ENCODE assay signal across 8 mouse cellular contexts in genomic region chr4:136928928-136929327, GRCm38 (mm10). TPM values are rescaled to one million over a fixed set of nuclear protein-coding genes. Genes with fewer than 3 reads are reported as not detected.
A peak's percentile ranks its signal among the peaks of the same experiment; 100 is the strongest.
DNase-seq lines count a peak whose midpoint lies in the region; ATAC-seq and TF ChIP-seq lines count a peak whose summit lies in the region.

No protein-coding gene starts in this region.

- H3K36me3 ChIP-seq in hindbrain, embryonic 10.5 days = no peaks in the 10 kb centered on the region
- peaks cover 6% of the 10 kb centered on the region; the same call in 1 of the 2 replicates for H3K36me3 ChIP-seq in hindbrain, embryonic 14.5 days (replicated peaks; ENCODE audit: control insufficient read depth, insufficient read depth)
- H3K36me3 ChIP-seq in small intestine, adult 2 months (ENCODE audit: control insufficient read depth, insufficient read depth, low read length) = no peaks in the 10 kb centered on the region

- WGBS in hindbrain, embryonic 10.5 days = 5% methylated on average over 5 of the region's 5 CpGs
- WGBS in hindbrain, embryonic 14.5 days = 8% methylated on average over 5 of the region's 5 CpGs
- WGBS in small intestine, adult 2 months = 12% methylated on average over 5 of the region's 5 CpGs

- peaks cover 17% of the 10 kb centered on the region for H3K4me1 ChIP-seq in hindbrain, embryonic 10.5 days (replicated peaks)
- H3K4me1 ChIP-seq in hindbrain, embryonic 14.5 days (replicated peaks; ENCODE audit: control insufficient read depth, insufficient read depth, low read length) = peaks cover 9% of the 10 kb centered on the region; the same call in 1 of the 2 replicates
- no peaks in the 10 kb centered on the region for H3K4me1 ChIP-seq in small intestine, adult 2 months (ENCODE audit: control insufficient read depth, insufficient read depth, insufficient read length, low read length)

- ATAC-seq in hindbrain, embryonic 14.5 days (ENCODE audit: low FRiP score) = no peak
- ATAC-seq in inflammation-experienced regulatory T-cells, adult 6 months = no peak

- H3K27me3 ChIP-seq in hindbrain, embryonic 10.5 days (ENCODE audit: insufficient read depth, poor library complexity, severe bottlenecking) = peaks cover 73% of the 10 kb centered on the region
- peaks cover 23% of the 10 kb centered on the region for H3K27me3 ChIP-seq in hindbrain, embryonic 14.5 days (ENCODE audit: control insufficient read depth, insufficient read depth, low read length)
- no peaks in the 10 kb centered on the region for H3K27me3 ChIP-seq in small intestine, adult 2 months (ENCODE audit: control insufficient read depth, insufficient read depth, low read length)

- H3K9ac ChIP-seq in hindbrain, embryonic 14.5 days = no peak overlapping the region

- TF ChIP-seq CTCF in small intestine, adult 2 months (IDR thresholded peaks at IDR 0.05; ENCODE audit: extremely low read depth, insufficient read length, insufficient replicate concordance, low read depth, low read length) = peak; percentile 39; the same call in 1 of the 2 replicates

- DNase-seq in hindbrain, embryonic 10.5 days (ENCODE audit: low spot score) = peak; percentile 44
- DNase-seq in hindbrain, embryonic 14.5 days (ENCODE audit: low spot score) = no peak
- DNase-seq in B cell, adult 2 months = peak; percentile 17 to 19
- peak; percentile 74 for DNase-seq in ZHBTc4 (ENCODE audit: low read depth, low spot score)
- DNase-seq in forelimb bud, embryonic 11.5 days (ENCODE audit: low read depth, low spot score) = peak; percentile 73
- no peak for DNase-seq in frontal cortex, postnatal 14 days (ENCODE audit: low spot score in 2 of 2)

- H3K4me2 ChIP-seq in hindbrain, embryonic 14.5 days (replicated peaks) = no peak overlapping the region

- TF ChIP-seq POLR2A in small intestine, adult 2 months (IDR thresholded peaks at IDR 0.05; ENCODE audit: low read depth, low read length) = no peak

- no peaks in the 10 kb centered on the region for H3K9me3 ChIP-seq in hindbrain, embryonic 10.5 days
- no peaks in the 10 kb centered on the region for H3K9me3 ChIP-seq in hindbrain, embryonic 14.5 days (ENCODE audit: control insufficient read depth, low read length)

- no peak overlapping the region for H3K4me3 ChIP-seq in hindbrain, embryonic 10.5 days
- no peak overlapping the region for H3K4me3 ChIP-seq in hindbrain, embryonic 14.5 days (replicated peaks; ENCODE audit: low read length)
- H3K4me3 ChIP-seq in small intestine, adult 2 months (ENCODE audit: low read depth, low read length) = no peak overlapping the region

- H3K27ac ChIP-seq in hindbrain, embryonic 10.5 days = peak overlapping the region; percentile 19; the same call in 1 of the 2 replicates
- no peak overlapping the region for H3K27ac ChIP-seq in hindbrain, embryonic 14.5 days
- no peak overlapping the region for H3K27ac ChIP-seq in small intestine, adult 2 months (ENCODE audit: insufficient read depth, low read depth, low read length)

RNA-seq across cellular contexts. Expression of gene Epha8, which starts 27.7 kb away (rescaled TPM):
- polyA plus RNA-seq in hindbrain, embryonic 10.5 days (2016; fragmentation: Nextera tagmentation; extraction: Ambion mirVana) = 2.4 and 4.6 TPM in 2 replicates
- 13.8 and 15.5 TPM in 2 replicates for polyA plus RNA-seq in hindbrain, embryonic 14.5 days (2014; fragmentation: Nextera tagmentation; extraction: Ambion mirVana)
- polyA plus RNA-seq in small intestine, adult 2 months (2012; rRNA removed) = 0.14 and 0.15 TPM in 2 replicates
- polyA plus RNA-seq in inflammation-experienced regulatory T-cells, adult 6 months (2017; shearing (Covaris generic)) = under 1 TPM in 2 of 3 experiments, not detected in 1; 0.21 to 0.34 TPM

RNA-seq across cellular contexts. Expression of gene C1qa, which starts 30.3 kb away (rescaled TPM):
- polyA plus RNA-seq in hindbrain, embryonic 10.5 days (2016; fragmentation: Nextera tagmentation; extraction: Ambion mirVana) = 4.8 and 10.8 TPM in 2 replicates
- 29.9 and 33.4 TPM in 2 replicates for polyA plus RNA-seq in hindbrain, embryonic 14.5 days (2014; fragmentation: Nextera tagmentation; extraction: Ambion mirVana)
- 35.1 and 55.8 TPM in 2 replicates for polyA plus RNA-seq in small intestine, adult 2 months (2012; rRNA removed)
- under 1 TPM in 1 of 3 experiments, not detected in 2; 0.93 TPM for polyA plus RNA-seq in inflammation-experienced regulatory T-cells, adult 6 months (2017; shearing (Covaris generic))

RNA-seq across cellular contexts. Expression of gene C1qc, which starts 36.1 kb away (rescaled TPM):
- polyA plus RNA-seq in hindbrain, embryonic 10.5 days (2016; fragmentation: Nextera tagmentation; extraction: Ambion mirVana) = 7.5 and 18.5 TPM in 2 replicates
- 29.5 and 30.5 TPM in 2 replicates for polyA plus RNA-seq in hindbrain, embryonic 14.5 days (2014; fragmentation: Nextera tagmentation; extraction: Ambion mirVana)
- 82.5 and 108 TPM in 2 replicates for polyA plus RNA-seq in small intestine, adult 2 months (2012; rRNA removed)
- polyA plus RNA-seq in inflammation-experienced regulatory T-cells, adult 6 months (2017; shearing (Covaris generic)) = 1 to 10 TPM in 1 of 3 experiments, under 1 TPM in 1, not detected in 1; 0.50 to 1.1 TPM

RNA-seq across cellular contexts. Expression of gene C1qb, which starts 42.9 kb away (rescaled TPM):
- polyA plus RNA-seq in hindbrain, embryonic 10.5 days (2016; fragmentation: Nextera tagmentation; extraction: Ambion mirVana) = 23.4 and 38.4 TPM in 2 replicates
- 48.6 and 52.3 TPM in 2 replicates for polyA plus RNA-seq in hindbrain, embryonic 14.5 days (2014; fragmentation: Nextera tagmentation; extraction: Ambion mirVana)
- polyA plus RNA-seq in small intestine, adult 2 months (2012; rRNA removed) = 58.9 and 71.3 TPM in 2 replicates
- 1 to 10 TPM; 1.8 to 8.1 (median 2.1) TPM for polyA plus RNA-seq in inflammation-experienced regulatory T-cells, adult 6 months (2017; shearing (Covaris generic))

Comparison
In these comparisons a context has a peak if more than half of its experiments do, and no peak if none do; other contexts are left out.
1. DNase-seq: peak in hindbrain, embryonic 10.5 days (single experiment), B cell, adult 2 months (2 of 2), ZHBTc4 (single experiment) and forelimb bud, embryonic 11.5 days (single experiment); none in hindbrain, embryonic 14.5 days (single experiment) and frontal cortex, postnatal 14 days (0 of 2).